Mouse (Mus musculus) hindbrain, postnatal 0 days (tissue): ENCODE measurements at regions not wholly inside any gene's neighbourhood (a gene's known extent, or its start where the extent isn't known, plus 50 kb on each side); places are given as distances from the start of the nearest gene placed in this dataset.
"Not testable (repeated sequence)": the region's sequence is repeated elsewhere in the genome, so short reads cannot be mapped to it uniquely, and the experiment has no call there.

ENCODE experiments used
- ATAC-seq: fragments of 200-750 bp; cut with Nextera tagmentation; 2 replicates; pipeline ENCODE4 v1.8.0; 2017; ENCODE audit warnings: mild to moderate bottlenecking, moderate TSS enrichment, moderate library complexity
- DNase-seq: peaks from one replicate; pipeline ENCODE4 v3.0.0-alpha.2; 2015; ENCODE audit warnings: low spot score
- H3K27ac ChIP-seq: fragments of 300-500 bp; sonication (generic); 2 replicates; pipeline ENCODE4 v1.5.1; 2014; ENCODE audit warnings: mild to moderate bottlenecking
- H3K27me3 ChIP-seq: fragments of 300-500 bp; sonication (generic); 2 replicates; pipeline ENCODE4 v1.6.1; 2014; ENCODE audit warnings: low read length, mixed read lengths; ENCODE audit not compliant: insufficient read depth
- H3K36me3 ChIP-seq: fragments of 300-500 bp; sonication (generic); 2 replicates; pipeline ENCODE4 v1.6.1; 2014; ENCODE audit warnings: low read length, mixed read lengths; ENCODE audit not compliant: insufficient read depth
- H3K4me1 ChIP-seq: fragments of 300-500 bp; sonication (generic); 2 replicates; pipeline ENCODE4 v1.6.1; 2014; ENCODE audit warnings: antibody characterized with exemption, low read length, mixed read lengths; ENCODE audit not compliant: insufficient read depth
- H3K4me2 ChIP-seq: fragments of 300-500 bp; sonication (generic); 2 replicates; pipeline ENCODE4 v1.6.1; 2014; ENCODE audit warnings: low read depth, mild to moderate bottlenecking, low read length, moderate library complexity, mixed read lengths
- H3K4me3 ChIP-seq: fragments of 300-500 bp; sonication (generic); 2 replicates; pipeline ENCODE4 v1.5.1; 2014; ENCODE audit warnings: low read length
- H3K9ac ChIP-seq: fragments of 300-500 bp; sonication (generic); replicated peaks from 2 replicates; pipeline ENCODE4 v1.6.1; 2014; ENCODE audit warnings: mild to moderate bottlenecking, low read length, moderate library complexity, mixed read lengths
- H3K9me3 ChIP-seq: fragments of 300-500 bp; sonication (generic); 2 replicates; pipeline ENCODE4 v1.6.1; 2016; ENCODE audit warnings: low read length, mixed read lengths
- CTCF ChIP-seq: IDR thresholded peaks from 2 replicates; pipeline ENCODE4 v1.5.1; 2016; ENCODE audit warnings: antibody characterized with exemption, control low read depth, low read depth
- WGBS: fragments of 180-500 bp; shearing (Covaris S2); extraction: QIAGEN DNeasy Blood & Tissue Kit; methylation state at CpG from one replicate; pipeline ENCODE4 v1.1.7; 2014; 5-methylcytosine and 5-hydroxymethylcytosine counted together

DNA sequence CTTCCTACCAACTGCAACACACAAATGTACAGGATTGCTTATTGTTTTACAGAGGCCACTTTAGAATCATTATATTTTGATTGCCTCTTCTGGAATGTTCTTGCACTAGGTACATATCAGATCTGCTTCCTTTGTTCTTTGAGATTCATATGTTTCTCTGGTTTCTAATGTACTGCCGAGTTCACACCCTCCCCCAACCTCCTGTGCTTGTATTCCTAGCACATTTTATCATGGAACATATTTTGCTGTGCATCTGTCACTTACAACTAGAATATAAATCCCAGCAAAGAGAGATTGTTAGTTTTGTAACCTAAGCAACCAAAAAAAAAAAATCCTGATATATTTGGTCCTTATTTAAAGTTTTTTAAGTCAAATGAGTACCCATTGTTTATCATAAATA is 141.4 kb upstream of the Lrp1b start:
- 74% methylated on average over 1 of the region's 1 CpGs for WGBS
- Histone ChIP-seq H3K4me3 (no peak overlapping the region), H3K4me1 (no peaks in the 10 kb centered on the region), H3K27me3 (no peaks in the 10 kb centered on the region), H3K4me2 (no peak overlapping the region), H3K36me3 (no peaks in the 10 kb centered on the region), H3K27ac (no peak overlapping the region), H3K9me3 (no peaks in the 10 kb centered on the region), H3K9ac (no peak overlapping the region)
- no peak for ATAC-seq
- no peak for DNase-seq
- no peak for TF ChIP-seq CTCF

DNA sequence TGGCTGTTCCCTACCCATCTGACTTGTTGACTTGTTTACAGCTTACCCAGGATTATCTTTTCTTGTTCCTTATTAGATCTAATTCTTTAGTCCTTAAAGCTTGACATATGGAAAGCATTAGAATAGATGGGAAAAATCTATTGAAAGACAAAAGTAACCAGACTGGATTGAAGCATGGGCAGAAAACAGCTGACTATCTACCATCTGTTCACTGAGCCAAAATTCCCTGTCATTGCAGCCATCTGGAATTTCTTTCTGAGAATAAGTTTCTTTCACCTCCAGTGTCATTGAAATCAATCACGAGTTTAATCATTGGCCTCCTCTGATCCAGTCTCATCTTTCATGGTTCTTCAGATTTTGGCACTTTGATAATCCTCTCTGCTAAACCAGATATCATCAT is 130.6 kb upstream of the Lrp1b start:
- H3K4me1 ChIP-seq, result no peaks in the 10 kb centered on the region
- H3K27me3 ChIP-seq, result no peaks in the 10 kb centered on the region
- no peaks in the 10 kb centered on the region for H3K36me3 ChIP-seq
- WGBS, result 56% methylated on average over 1 of the region's 1 CpGs
- H3K4me2 ChIP-seq, result no peak overlapping the region
- H3K9ac ChIP-seq, result no peak overlapping the region
- DNase-seq (peak; percentile 36), ATAC-seq (no peak)
- H3K4me3 ChIP-seq, result no peak overlapping the region
- no peak overlapping the region for H3K27ac ChIP-seq
- no peaks in the 10 kb centered on the region for H3K9me3 ChIP-seq
- TF ChIP-seq CTCF, result no peak

DNA sequence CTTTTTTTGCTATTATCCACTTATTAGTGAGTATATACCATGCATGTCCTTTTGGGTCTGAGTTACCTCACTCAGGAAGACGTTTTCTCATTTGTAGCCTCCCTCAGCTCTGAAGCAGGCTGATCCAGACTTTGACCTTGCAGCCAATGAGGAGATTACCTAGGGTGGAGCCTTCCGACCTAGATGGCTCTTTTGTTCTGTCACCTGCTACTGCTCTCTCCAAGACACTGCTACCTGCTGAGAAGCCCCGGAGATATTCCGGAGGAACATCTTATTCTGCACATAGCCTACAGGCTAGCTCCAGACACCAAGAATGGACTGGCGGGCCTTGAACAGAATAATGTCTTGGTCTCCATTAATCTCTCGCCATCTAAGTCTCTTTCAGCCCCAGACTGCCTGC is 87.1 kb upstream of the Lrp1b start:
- ATAC-seq, DNase-seq, H3K36me3 ChIP-seq, H3K4me2 ChIP-seq, H3K9me3 ChIP-seq, H3K27me3 ChIP-seq, H3K4me1 ChIP-seq, H3K27ac ChIP-seq, H3K4me3 ChIP-seq, H3K9ac ChIP-seq: not testable (repeated sequence)
- WGBS, result 76% methylated on average over 6 of the region's 6 CpGs
